Mouse (Mus musculus): ENCODE measurements at regions not wholly inside any gene's neighbourhood (a gene's known extent, or its start where the extent isn't known, plus 50 kb on each side); places are given as distances from the start of the nearest gene placed in this dataset.

DNA sequence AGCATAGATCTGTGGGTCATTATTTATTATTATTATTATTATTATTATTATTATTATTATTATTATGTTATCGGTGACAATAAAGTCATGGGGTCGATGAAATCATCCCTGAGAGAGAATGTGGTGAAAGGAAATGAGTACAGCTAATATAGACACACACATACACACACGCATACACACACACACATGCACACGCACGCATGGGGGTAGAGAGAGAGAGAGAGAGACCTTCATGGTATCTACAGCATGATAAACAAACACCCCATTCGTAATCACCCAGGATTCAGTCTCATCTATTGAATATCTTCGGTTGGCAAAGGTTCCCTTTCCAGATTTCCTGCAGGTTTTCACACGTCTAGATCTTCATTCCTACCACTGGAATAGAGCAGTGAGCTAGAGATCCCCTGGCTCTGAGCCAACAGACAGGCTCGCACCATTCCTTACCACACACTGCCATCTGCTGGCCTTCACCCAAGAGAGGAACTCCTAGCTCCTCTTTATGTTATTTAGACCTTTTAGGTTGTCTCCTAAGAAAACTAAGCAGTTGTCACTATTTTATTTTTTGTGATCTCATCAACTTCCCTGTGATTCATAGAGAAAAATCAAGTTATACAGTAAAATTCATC lies 171.2 kb upstream of the Zpld1 start:
- peaks cover 2% of the 10 kb centered on the region; the same call in 1 of the 2 replicates for H3K4me1 ChIP-seq

DNA sequence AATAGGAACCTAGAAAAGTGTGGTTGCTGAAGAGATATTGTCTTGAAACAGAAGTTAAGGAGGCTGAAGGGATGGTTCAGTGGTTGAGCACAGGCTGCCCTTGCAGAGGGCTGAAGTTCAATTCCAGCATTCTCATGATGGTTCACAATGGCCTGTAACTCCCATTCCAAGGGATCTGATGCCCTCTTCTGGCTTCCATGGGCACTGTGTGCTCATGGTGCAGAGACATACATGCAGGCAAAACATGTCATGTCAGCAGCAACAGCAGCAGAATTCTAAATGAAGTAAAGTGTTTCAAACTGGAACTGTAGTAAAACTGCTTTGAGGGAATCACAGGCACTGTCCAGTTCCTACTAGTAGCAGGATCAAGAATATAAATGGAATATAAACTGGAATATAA lies 162.7 kb upstream of the Zpld1 start:
- Histone ChIP-seq H3K27ac (no peak overlapping the region), H3K4me2 (no peak overlapping the region), H3K36me3 (no peaks in the 10 kb centered on the region), H3K9me3 (no peaks in the 10 kb centered on the region), H3K4me3 (no peak overlapping the region), H3K27me3 (no peaks in the 10 kb centered on the region), H3K4me1 (no peaks in the 10 kb centered on the region), H3K9ac (no peak overlapping the region)
- ATAC-seq (ENCODE audit: borderline replicate concordance, extremely low read depth, low FRiP score, low TSS enrichment), result peak; percentile 62; the same call in 1 of the 2 replicates

More for the DNA sequence above, 171.2 kb upstream of the Zpld1 start:
- Histone ChIP-seq H3K4me3 (no peak overlapping the region), H3K27ac (no peak overlapping the region), H3K9ac (no peak overlapping the region), H3K36me3 (no peaks in the 10 kb centered on the region), H3K9me3 (no peaks in the 10 kb centered on the region), H3K27me3 (no peaks in the 10 kb centered on the region), H3K4me2 (no peak overlapping the region)
- ATAC-seq (ENCODE audit: borderline replicate concordance, extremely low read depth, low FRiP score, low TSS enrichment), result peak; percentile 73; the same call in 1 of the 2 replicates
- WGBS, result 23% methylated on average over 9 of the region's 9 CpGs

DNA sequence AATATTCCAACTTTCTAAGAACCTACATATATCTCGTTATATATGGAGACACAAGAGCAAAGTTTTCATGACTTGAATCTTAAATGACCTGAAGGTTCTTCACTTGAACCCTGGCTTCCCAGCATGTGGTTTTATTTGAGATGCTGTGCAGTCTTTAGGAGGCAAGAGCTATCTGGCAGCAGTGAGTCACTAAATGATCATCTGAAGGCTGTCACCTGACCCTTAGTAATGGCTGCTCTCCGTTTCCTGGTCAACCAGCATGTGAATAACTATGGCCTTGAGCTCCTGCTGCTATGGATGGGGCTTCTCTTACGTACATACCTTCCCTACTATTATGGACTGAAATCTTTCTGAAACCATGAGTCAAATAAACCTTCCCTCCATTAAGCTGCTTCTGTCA lies 149.8 kb upstream of the Zpld1 start:
- WGBS, result 78% methylated on average over 3 of the region's 3 CpGs
- Histone ChIP-seq H3K4me2 (no peak overlapping the region), H3K4me3 (no peak overlapping the region), H3K4me1 (no peaks in the 10 kb centered on the region), H3K9me3 (no peaks in the 10 kb centered on the region), H3K27me3 (no peaks in the 10 kb centered on the region), H3K27ac (no peak overlapping the region), H3K9ac (no peak overlapping the region), H3K36me3 (no peaks in the 10 kb centered on the region)
- no peak for ATAC-seq (ENCODE audit: borderline replicate concordance, extremely low read depth, low FRiP score, low TSS enrichment)

DNA sequence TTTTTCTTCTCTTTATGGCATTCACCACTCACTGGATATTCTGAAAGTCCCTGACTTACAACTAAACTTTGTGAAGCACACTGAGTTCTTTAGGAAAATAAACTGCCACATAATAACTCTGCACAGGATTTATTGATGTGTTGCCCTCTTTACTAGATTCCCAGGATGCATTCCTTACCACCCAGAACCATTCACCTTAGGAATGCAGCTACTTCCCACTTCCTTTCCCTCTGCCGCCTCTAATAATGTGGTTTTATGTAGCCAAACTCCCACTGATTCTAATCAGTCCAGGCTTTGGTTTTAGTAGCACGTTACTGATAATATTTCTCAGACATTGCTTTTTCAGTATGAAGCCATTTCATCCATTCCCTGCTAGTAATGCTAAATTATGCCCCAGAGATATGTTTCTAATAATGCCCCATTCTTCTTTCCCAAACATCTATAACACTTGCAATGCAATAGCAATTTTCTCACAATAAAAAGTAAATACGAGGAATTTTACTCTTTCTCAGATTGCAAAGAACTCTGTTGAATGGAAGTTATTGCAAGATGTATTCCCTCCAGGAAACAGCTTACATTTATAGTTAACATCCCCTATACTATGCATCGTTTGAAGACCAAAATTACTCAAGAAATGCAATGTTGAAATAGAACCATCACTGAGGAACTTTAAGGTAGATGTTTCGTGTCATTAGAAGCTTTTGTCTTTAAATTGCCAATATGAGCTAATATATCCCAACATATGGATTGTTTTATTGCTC lies 145.2 kb upstream of the Zpld1 start:
- Histone ChIP-seq H3K9me3 (no peaks in the 10 kb centered on the region), H3K27me3 (no peaks in the 10 kb centered on the region)
- WGBS, result 66% methylated on average over 5 of the region's 5 CpGs

DNA sequence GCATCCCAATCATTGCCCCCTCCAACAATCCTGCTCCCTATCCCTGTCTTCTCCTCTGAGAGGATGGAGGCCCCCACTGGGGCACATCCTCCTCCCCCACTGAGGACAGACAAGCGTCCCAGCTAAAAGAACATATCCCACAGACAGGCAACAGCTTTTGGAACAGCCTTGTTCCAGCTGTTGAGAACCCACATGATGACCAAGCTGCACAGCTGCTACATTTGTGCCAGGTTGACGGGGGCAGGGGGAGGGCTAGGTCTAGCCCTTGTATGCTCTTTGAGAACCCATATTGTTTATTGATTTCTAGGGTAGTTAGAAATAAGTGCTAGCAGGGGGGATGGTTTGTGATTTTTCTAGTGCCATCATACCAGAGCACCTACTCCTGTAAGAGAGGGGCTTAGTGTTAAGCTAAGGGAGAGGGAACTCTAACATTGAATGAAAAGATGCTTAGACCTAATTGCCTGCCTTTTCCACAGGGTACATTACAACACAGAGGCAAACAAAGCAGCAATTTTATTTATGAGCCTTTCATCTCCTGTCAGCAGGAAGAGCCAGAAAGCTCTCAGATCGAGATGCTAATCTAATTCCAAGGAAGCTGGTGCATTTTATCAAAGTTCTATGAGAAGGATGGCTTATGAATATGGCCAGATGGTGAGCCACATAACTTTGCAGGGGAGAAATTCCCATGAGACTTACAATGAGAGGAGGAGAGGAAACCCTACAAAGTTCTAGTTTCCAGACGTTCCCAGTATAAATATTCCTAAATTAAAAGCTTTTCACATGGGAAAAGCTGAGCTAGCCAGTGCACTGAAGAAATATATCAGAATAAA lies 137.6 kb upstream of the Zpld1 start:
- Histone ChIP-seq H3K4me3 (no peak overlapping the region), H3K9me3 (no peaks in the 10 kb centered on the region), H3K36me3 (no peaks in the 10 kb centered on the region), H3K4me2 (no peak overlapping the region), H3K27ac (no peak overlapping the region), H3K9ac (no peak overlapping the region), H3K27me3 (no peaks in the 10 kb centered on the region), H3K4me1 (no peaks in the 10 kb centered on the region)
- 46% methylated on average over 4 of the region's 4 CpGs for WGBS
- no peak for ATAC-seq (ENCODE audit: borderline replicate concordance, extremely low read depth, low FRiP score, low TSS enrichment)

More for the DNA sequence above, 145.2 kb upstream of the Zpld1 start:
- Histone ChIP-seq H3K4me1 (no peaks in the 10 kb centered on the region), H3K9ac (no peak overlapping the region), H3K36me3 (no peaks in the 10 kb centered on the region), H3K4me3 (no peak overlapping the region), H3K4me2 (no peak overlapping the region), H3K27ac (no peak overlapping the region)
- ATAC-seq (ENCODE audit: borderline replicate concordance, extremely low read depth, low FRiP score, low TSS enrichment), result no peak

DNA sequence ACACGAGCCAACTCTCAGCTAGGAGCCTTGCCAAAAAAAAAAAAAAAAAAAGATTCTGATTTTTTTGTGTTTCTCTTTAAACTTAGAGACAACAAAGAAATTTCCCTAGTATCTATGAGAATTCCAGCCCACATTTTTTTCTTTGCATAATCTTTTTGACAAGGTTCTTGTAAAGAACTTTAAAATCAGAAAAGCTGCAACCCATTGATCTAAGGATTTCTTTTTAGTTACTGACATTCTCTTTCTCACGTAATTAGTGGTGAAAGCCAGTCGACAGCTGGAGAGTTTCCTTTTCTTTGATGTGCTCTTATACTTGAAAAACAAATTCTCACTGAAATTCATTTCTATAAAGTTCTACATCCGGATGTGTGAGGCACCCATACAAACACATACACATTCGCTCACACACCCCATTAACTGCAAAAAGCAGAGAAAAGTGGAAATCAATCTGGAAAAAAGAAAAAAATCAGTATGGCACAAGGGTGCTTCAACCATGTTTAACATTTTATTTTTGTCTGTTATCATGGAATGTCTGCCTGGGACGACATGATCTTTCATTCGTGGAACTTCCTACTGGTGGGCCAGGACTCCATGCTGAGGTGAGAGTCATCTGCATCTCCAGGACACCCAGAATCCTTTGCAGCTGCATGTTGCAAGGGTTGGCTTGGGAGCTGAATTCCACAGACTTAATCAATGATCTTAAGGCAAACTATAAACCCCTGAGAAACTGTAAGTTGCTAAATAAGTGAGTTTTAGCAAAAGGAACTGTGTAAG lies 124.0 kb upstream of the Zpld1 start:
- Histone ChIP-seq H3K9me3 (no peaks in the 10 kb centered on the region), H3K4me1 (peaks cover 12% of the 10 kb centered on the region; the same call in 1 of the 2 replicates), H3K4me2 (no peak overlapping the region), H3K36me3 (no peaks in the 10 kb centered on the region), H3K9ac (no peak overlapping the region), H3K4me3 (no peak overlapping the region), H3K27me3 (no peaks in the 10 kb centered on the region), H3K27ac (peak overlapping the region; percentile 66)
- WGBS, result 23% methylated on average over 7 of the region's 7 CpGs
- ATAC-seq (ENCODE audit: borderline replicate concordance, extremely low read depth, low FRiP score, low TSS enrichment), result peak; percentile 73; the same call in 1 of the 2 replicates

DNA sequence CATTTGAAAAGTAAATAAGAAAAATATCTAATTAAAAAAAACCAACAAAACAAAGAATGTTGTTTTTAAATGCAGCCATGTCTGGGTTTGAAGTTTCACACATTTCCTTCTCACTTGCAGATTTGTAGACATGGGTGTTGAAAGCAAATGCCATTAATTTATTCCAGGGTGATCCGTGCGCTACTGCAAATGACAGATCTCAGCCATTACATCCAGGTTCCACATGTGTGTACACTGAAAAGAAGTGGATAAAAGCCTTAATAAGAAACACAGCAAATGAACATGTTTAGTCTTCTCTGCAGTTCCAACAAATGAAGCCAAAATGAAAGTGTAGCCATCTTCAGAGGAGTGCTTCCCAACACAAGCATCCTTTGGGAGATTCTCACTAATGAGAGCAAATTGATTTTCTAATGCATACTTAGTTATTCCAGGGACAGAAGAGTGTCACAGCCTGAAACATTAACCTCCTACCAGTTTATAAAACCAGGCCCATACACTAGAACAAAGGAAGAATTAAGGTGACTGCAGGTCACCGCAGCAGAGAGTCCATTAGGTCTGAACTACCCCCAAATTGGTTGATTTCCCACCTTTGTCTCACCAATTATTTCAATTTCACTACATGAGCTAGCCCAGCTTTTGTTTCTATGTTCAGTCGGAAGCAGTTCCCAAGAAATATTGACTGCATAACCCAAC lies 123.2 kb upstream of the Zpld1 start:
- H3K4me1 ChIP-seq, result peaks cover 12% of the 10 kb centered on the region; the same call in 1 of the 2 replicates
- H3K36me3 ChIP-seq, result no peaks in the 10 kb centered on the region
- peak; percentile 76; the same call in 1 of the 2 replicates for ATAC-seq (ENCODE audit: borderline replicate concordance, extremely low read depth, low FRiP score, low TSS enrichment)
- H3K4me2 ChIP-seq, result no peak overlapping the region
- 51% methylated on average over 4 of the region's 4 CpGs for WGBS
- H3K27ac ChIP-seq, result peak overlapping the region; percentile 39
- no peaks in the 10 kb centered on the region for H3K9me3 ChIP-seq
- H3K9ac ChIP-seq, result no peak overlapping the region
- no peaks in the 10 kb centered on the region for H3K27me3 ChIP-seq
- no peak overlapping the region for H3K4me3 ChIP-seq

DNA sequence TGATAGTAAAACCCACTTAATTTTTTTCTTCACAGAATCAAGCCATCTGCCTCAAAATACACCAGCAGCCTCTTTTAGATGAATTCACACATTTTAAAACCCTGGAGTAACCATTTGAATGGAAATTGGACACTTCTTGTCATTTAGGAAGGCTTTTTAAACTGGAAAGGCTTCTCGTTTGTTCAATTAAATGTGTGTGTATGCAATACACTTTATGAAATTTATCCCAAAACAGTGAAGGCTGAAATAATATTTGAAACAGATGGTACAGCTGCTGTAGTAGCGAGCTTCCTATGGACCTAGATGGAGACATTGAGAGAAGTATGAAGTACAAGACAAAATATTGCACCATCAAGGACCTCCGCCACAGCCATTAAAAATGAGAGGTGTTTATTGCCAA lies 121.1 kb upstream of the Zpld1 start:
- no peaks in the 10 kb centered on the region for H3K9me3 ChIP-seq
- ATAC-seq (ENCODE audit: borderline replicate concordance, extremely low read depth, low FRiP score, low TSS enrichment), result no peak
- no peak overlapping the region for H3K27ac ChIP-seq
- H3K27me3 ChIP-seq, result no peaks in the 10 kb centered on the region
- H3K4me1 ChIP-seq, result peaks cover 12% of the 10 kb centered on the region; the same call in 1 of the 2 replicates
- H3K4me2 ChIP-seq, result no peak overlapping the region
- no peak overlapping the region for H3K9ac ChIP-seq
- no peaks in the 10 kb centered on the region for H3K36me3 ChIP-seq
- 67% methylated on average over 3 of the region's 3 CpGs for WGBS
- H3K4me3 ChIP-seq, result no peak overlapping the region

DNA sequence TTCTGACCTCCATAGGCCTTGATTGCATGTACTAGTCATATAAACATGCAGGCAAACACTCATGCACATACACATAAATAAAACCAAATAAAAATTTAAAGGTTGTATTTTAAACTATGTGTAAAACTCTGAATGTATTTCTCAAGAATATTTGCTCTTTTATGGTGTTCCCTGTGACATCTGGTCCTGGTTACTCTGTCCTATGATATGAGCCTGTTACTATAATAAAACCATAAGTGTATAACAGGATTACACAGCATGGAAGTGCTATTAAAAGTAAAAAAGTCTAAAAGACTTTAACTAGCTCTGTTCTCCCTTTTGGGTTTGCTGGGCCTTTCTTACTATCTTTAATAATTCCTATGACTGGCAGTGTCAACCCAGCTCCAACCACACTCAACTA lies 103.0 kb upstream of the Zpld1 start:
- Histone ChIP-seq H3K27me3 (no peaks in the 10 kb centered on the region), H3K4me3 (no peak overlapping the region), H3K9ac (no peak overlapping the region), H3K27ac (no peak overlapping the region), H3K36me3 (no peaks in the 10 kb centered on the region), H3K9me3 (no peaks in the 10 kb centered on the region), H3K4me2 (no peak overlapping the region), H3K4me1 (no peaks in the 10 kb centered on the region)
- no peak for ATAC-seq (ENCODE audit: borderline replicate concordance, extremely low read depth, low FRiP score, low TSS enrichment)

DNA sequence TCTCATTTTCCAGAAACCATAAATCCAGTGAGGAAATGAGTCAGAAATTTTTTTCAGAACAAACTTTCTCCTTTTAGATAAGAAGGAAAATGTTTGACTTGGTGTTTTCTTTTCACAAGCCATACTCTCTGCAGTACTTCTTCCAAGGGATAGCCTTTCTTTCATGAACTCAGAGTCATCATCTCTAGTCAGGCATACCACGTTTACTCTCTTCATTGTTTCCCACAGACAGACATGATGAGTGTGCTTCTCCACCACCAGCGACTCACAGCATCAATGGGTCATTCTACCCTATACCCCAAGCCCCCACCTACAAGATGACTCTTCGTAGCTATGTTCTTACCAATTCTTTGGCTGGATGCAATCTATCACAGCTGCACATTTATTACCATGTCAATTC lies 97.1 kb upstream of the Zpld1 start:
- Histone ChIP-seq H3K36me3 (no peaks in the 10 kb centered on the region), H3K9ac (no peak overlapping the region), H3K9me3 (no peaks in the 10 kb centered on the region), H3K27me3 (no peaks in the 10 kb centered on the region), H3K4me2 (no peak overlapping the region), H3K4me1 (no peaks in the 10 kb centered on the region), H3K27ac (no peak overlapping the region), H3K4me3 (no peak overlapping the region)
- no peak for ATAC-seq (ENCODE audit: borderline replicate concordance, extremely low read depth, low FRiP score, low TSS enrichment)
- WGBS, result 68% methylated on average over 3 of the region's 3 CpGs

DNA sequence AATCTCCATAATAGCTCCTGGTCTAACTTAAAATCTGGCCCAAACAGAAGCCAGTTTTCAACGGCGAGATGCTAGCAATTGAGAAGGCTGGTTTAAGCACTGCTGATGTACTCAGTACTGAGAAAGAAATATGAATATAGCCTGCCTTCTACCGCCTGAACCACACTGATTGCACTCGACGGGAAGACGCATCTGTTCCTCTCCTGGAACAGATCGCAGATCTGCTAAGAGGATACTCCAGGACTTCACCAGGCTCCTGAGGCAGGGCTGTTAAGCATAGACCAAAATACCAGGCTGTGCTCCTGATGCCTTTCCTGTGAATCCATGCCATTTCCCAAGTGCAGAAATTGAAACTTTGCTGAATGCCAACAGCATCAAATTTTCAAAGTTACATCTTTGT lies 92.6 kb upstream of the Zpld1 start:
- WGBS, result 65% methylated on average over 7 of the region's 7 CpGs
- no peak for ATAC-seq (ENCODE audit: borderline replicate concordance, extremely low read depth, low FRiP score, low TSS enrichment)
- no peak overlapping the region for H3K9ac ChIP-seq
- H3K4me2 ChIP-seq, result no peak overlapping the region
- no peaks in the 10 kb centered on the region for H3K36me3 ChIP-seq
- no peak overlapping the region for H3K4me3 ChIP-seq
- H3K9me3 ChIP-seq, result no peaks in the 10 kb centered on the region
- H3K4me1 ChIP-seq, result no peaks in the 10 kb centered on the region
- H3K27ac ChIP-seq, result no peak overlapping the region
- no peaks in the 10 kb centered on the region for H3K27me3 ChIP-seq
